Mouse (Mus musculus): ENCODE measurements around the gene Zfp536. TPM values are rescaled to one million over a fixed set of nuclear protein-coding genes. Genes with fewer than 3 reads are reported as not detected.
"Not testable (repeated sequence)": the region's sequence is repeated elsewhere in the genome, so short reads cannot be mapped to it uniquely, and the experiment has no call there.

Zfp536 gene
- polyA plus RNA-seq, 1 experiment, result 0.49 TPM

- H3K4me3 ChIP-seq (ENCODE audit: control insufficient read depth, insufficient read depth, low read length), result no peak overlapping the region
- H3K36me3 ChIP-seq (ENCODE audit: control insufficient read depth, insufficient read depth, low read length), result no peaks in the 10 kb centered on the region
- WGBS, result 98% methylated on average over 9 of the region's 9 CpGs
- no peaks in the 10 kb centered on the region for H3K4me1 ChIP-seq (replicated peaks; ENCODE audit: control insufficient read depth, insufficient read depth, low read length)
- no peak overlapping the region for H3K27ac ChIP-seq (ENCODE audit: control insufficient read depth, insufficient read depth, low read length)
- no peak for TF ChIP-seq POLR2A (IDR thresholded peaks at IDR 0.05; ENCODE audit: control insufficient read depth, extremely low read depth, insufficient read depth, low read length, poor library complexity)
- H3K27me3 ChIP-seq (ENCODE audit: control insufficient read depth, insufficient read depth, low read length), result no peaks in the 10 kb centered on the region
- DNase-seq, result no peak
Measured at GRCm38 (mm10) chr7:37704464-37704863, 69.0 kb downstream of the Zfp536 start.

- not testable (repeated sequence) for H3K36me3 ChIP-seq (ENCODE audit: control insufficient read depth, insufficient read depth, low read length); H3K27me3 ChIP-seq (ENCODE audit: control insufficient read depth, insufficient read depth, low read length); DNase-seq; H3K4me3 ChIP-seq (ENCODE audit: control insufficient read depth, insufficient read depth, low read length); H3K27ac ChIP-seq (ENCODE audit: control insufficient read depth, insufficient read depth, low read length); H3K4me1 ChIP-seq (replicated peaks; ENCODE audit: control insufficient read depth, insufficient read depth, low read length)
- 87% methylated on average over 3 of the region's 3 CpGs for WGBS
Measured at GRCm38 (mm10) chr7:37697378-37697777, 76.1 kb downstream of the Zfp536 start.

- no peak for TF ChIP-seq POLR2A (IDR thresholded peaks at IDR 0.05; ENCODE audit: control insufficient read depth, extremely low read depth, insufficient read depth, low read length, poor library complexity)
- TF ChIP-seq CTCF (IDR thresholded peaks at IDR 0.05; ENCODE audit: borderline replicate concordance, control insufficient read depth, extremely low read depth, insufficient read depth, low read length, poor library complexity), result no peak
- no peak overlapping the region for H3K4me3 ChIP-seq (ENCODE audit: control insufficient read depth, insufficient read depth, low read length)
- H3K4me1 ChIP-seq (replicated peaks; ENCODE audit: control insufficient read depth, insufficient read depth, low read length), result no peaks in the 10 kb centered on the region
- no peak overlapping the region for H3K27ac ChIP-seq (ENCODE audit: control insufficient read depth, insufficient read depth, low read length)
- 82% methylated on average over 5 of the region's 5 CpGs for WGBS
- H3K36me3 ChIP-seq (ENCODE audit: control insufficient read depth, insufficient read depth, low read length), result no peaks in the 10 kb centered on the region
- H3K27me3 ChIP-seq (ENCODE audit: control insufficient read depth, insufficient read depth, low read length), result no peaks in the 10 kb centered on the region
- DNase-seq, result no peak
Measured at GRCm38 (mm10) chr7:37695066-37695465, 78.4 kb downstream of the Zfp536 start.

GRCm38 (mm10) chr7:37690606-37691005 is 82.8 kb downstream of the Zfp536 start:
- Histone ChIP-seq H3K27ac (ENCODE audit: control insufficient read depth, insufficient read depth, low read length) (no peak overlapping the region), H3K4me3 (ENCODE audit: control insufficient read depth, insufficient read depth, low read length) (no peak overlapping the region), H3K4me1 (replicated peaks; ENCODE audit: control insufficient read depth, insufficient read depth, low read length) (no peaks in the 10 kb centered on the region), H3K27me3 (ENCODE audit: control insufficient read depth, insufficient read depth, low read length) (no peaks in the 10 kb centered on the region), H3K36me3 (ENCODE audit: control insufficient read depth, insufficient read depth, low read length) (no peaks in the 10 kb centered on the region)
- WGBS, result 93% methylated on average over 10 of the region's 10 CpGs
- no peak for DNase-seq
- TF ChIP-seq POLR2A (IDR thresholded peaks at IDR 0.05; ENCODE audit: control insufficient read depth, extremely low read depth, insufficient read depth, low read length, poor library complexity), result no peak
- no peak for TF ChIP-seq CTCF (IDR thresholded peaks at IDR 0.05; ENCODE audit: borderline replicate concordance, control insufficient read depth, extremely low read depth, insufficient read depth, low read length, poor library complexity)

- no peak for DNase-seq
- Histone ChIP-seq H3K4me3 (ENCODE audit: control insufficient read depth, insufficient read depth, low read length) (no peak overlapping the region), H3K36me3 (ENCODE audit: control insufficient read depth, insufficient read depth, low read length) (no peaks in the 10 kb centered on the region), H3K27me3 (ENCODE audit: control insufficient read depth, insufficient read depth, low read length) (no peaks in the 10 kb centered on the region), H3K4me1 (replicated peaks; ENCODE audit: control insufficient read depth, insufficient read depth, low read length) (no peaks in the 10 kb centered on the region), H3K27ac (ENCODE audit: control insufficient read depth, insufficient read depth, low read length) (no peak overlapping the region)
- TF ChIP-seq POLR2A (IDR thresholded peaks at IDR 0.05; ENCODE audit: control insufficient read depth, extremely low read depth, insufficient read depth, low read length, poor library complexity), result no peak
- no peak for TF ChIP-seq CTCF (IDR thresholded peaks at IDR 0.05; ENCODE audit: borderline replicate concordance, control insufficient read depth, extremely low read depth, insufficient read depth, low read length, poor library complexity)
- WGBS, result 43% methylated on average over 23 of the region's 23 CpGs
Measured at GRCm38 (mm10) chr7:37689561-37690305, 83.7 kb downstream of the Zfp536 start.

GRCm38 (mm10) chr7:37689107-37689511 is 84.3 kb downstream of the Zfp536 start:
- no peak overlapping the region for H3K4me3 ChIP-seq (ENCODE audit: control insufficient read depth, insufficient read depth, low read length)
- TF ChIP-seq CTCF (IDR thresholded peaks at IDR 0.05; ENCODE audit: borderline replicate concordance, control insufficient read depth, extremely low read depth, insufficient read depth, low read length, poor library complexity), result no peak
- no peak for TF ChIP-seq POLR2A (IDR thresholded peaks at IDR 0.05; ENCODE audit: control insufficient read depth, extremely low read depth, insufficient read depth, low read length, poor library complexity)
- H3K27me3 ChIP-seq (ENCODE audit: control insufficient read depth, insufficient read depth, low read length), result no peaks in the 10 kb centered on the region
- WGBS, result 92% methylated on average over 11 of the region's 11 CpGs
- H3K27ac ChIP-seq (ENCODE audit: control insufficient read depth, insufficient read depth, low read length), result no peak overlapping the region
- H3K36me3 ChIP-seq (ENCODE audit: control insufficient read depth, insufficient read depth, low read length), result no peaks in the 10 kb centered on the region
- no peaks in the 10 kb centered on the region for H3K4me1 ChIP-seq (replicated peaks; ENCODE audit: control insufficient read depth, insufficient read depth, low read length)
- DNase-seq, result no peak

- H3K36me3 ChIP-seq (ENCODE audit: control insufficient read depth, insufficient read depth, low read length), result no peaks in the 10 kb centered on the region
- TF ChIP-seq CTCF (IDR thresholded peaks at IDR 0.05; ENCODE audit: borderline replicate concordance, control insufficient read depth, extremely low read depth, insufficient read depth, low read length, poor library complexity) (no peak), POLR2A (IDR thresholded peaks at IDR 0.05; ENCODE audit: control insufficient read depth, extremely low read depth, insufficient read depth, low read length, poor library complexity) (no peak)
- no peak for DNase-seq
- H3K27ac ChIP-seq (ENCODE audit: control insufficient read depth, insufficient read depth, low read length), result no peak overlapping the region
- no peak overlapping the region for H3K4me3 ChIP-seq (ENCODE audit: control insufficient read depth, insufficient read depth, low read length)
- 93% methylated on average over 2 of the region's 2 CpGs for WGBS
- H3K27me3 ChIP-seq (ENCODE audit: control insufficient read depth, insufficient read depth, low read length), result no peaks in the 10 kb centered on the region
- H3K4me1 ChIP-seq (replicated peaks; ENCODE audit: control insufficient read depth, insufficient read depth, low read length), result no peaks in the 10 kb centered on the region
Measured at GRCm38 (mm10) chr7:37686366-37686765, 87.1 kb downstream of the Zfp536 start.

Data from thymus, adult 2 months (tissue).